Mouse (Mus musculus) cerebellum, adult 2 months (tissue): Measurements from ENCODE around the gene Ldlrad3.

Source experiments
- CTCF ChIP-seq: fragments of 200-500 bp; IDR thresholded peaks from 2 replicates; pipeline ENCODE4 v1.5.1; 2011; ENCODE audit warnings: low read depth, mild to moderate bottlenecking, control low read depth, low read length, moderate library complexity, borderline replicate concordance; ENCODE audit not compliant: insufficient read depth
- POLR2A ChIP-seq: fragments of 200-500 bp; IDR thresholded peaks from 2 replicates; pipeline ENCODE4 v1.6.1; 2011; ENCODE audit warnings: low read length, control low read depth, borderline replicate concordance; ENCODE audit not compliant: insufficient read depth

GRCm38 (mm10) chr2:102119751-102120505 lies 66.3 kb downstream of the Ldlrad3 start:
- TF ChIP-seq CTCF = no peak
- no peak for TF ChIP-seq POLR2A
